Mouse (Mus musculus): Measurements from ENCODE around the gene Olfr1325.
A peak's percentile ranks its signal among the peaks of the same experiment; 100 is the strongest.

The Olfr1325 gene

GRCm38 (mm10) chrX:74592379-74592778 is at the start of gene Olfr1325:
Gene Olfr1325 (plus strand): TSS chrX:74592679.
- DNase-seq, result no peak

GRCm38 (mm10) chrX:74574788-74575187 is 17.7 kb upstream of the Olfr1325 start, which contains the start of gene Olfr1326-ps1:
Gene Olfr1326-ps1 (minus strand): TSS chrX:74574888.
- DNase-seq, result no peak

- DNase-seq, result peak; percentile 72
Observed at GRCm38 (mm10) chrX:74645466-74646323, 53.2 kb downstream of the Olfr1325 start, which contains the start of gene Gm5640. Gene Gm5640 (minus strand): TSS chrX:74645635.

- peak; percentile 22 for DNase-seq
Observed at GRCm38 (mm10) chrX:74646393-74646792, 53.9 kb downstream of the Olfr1325 start.

All from heart, adult 11 months (tissue).